Mouse (Mus musculus) heart, postnatal 0 days (tissue): Measurements from ENCODE around the gene Gm28305. TPM values are rescaled to one million over a fixed set of nuclear protein-coding genes. Genes with fewer than 3 reads are reported as not detected.

ENCODE experiments used
- ATAC-seq: fragments of 200-750 bp; cut with Nextera tagmentation; 2 replicates; pipeline ENCODE4 v1.8.0; 2017; ENCODE audit warnings: low read depth, moderate number of reproducible peaks, moderate library complexity; ENCODE audit not compliant: insufficient read depth
- DNase-seq: peaks from one replicate; pipeline ENCODE4 v3.0.0-alpha.2; 2016; ENCODE audit warnings: low spot score
- H3K27ac ChIP-seq: fragments of 300-500 bp; sonication (generic); 2 replicates; pipeline ENCODE4 v1.5.1; 2014; ENCODE audit warnings: low read depth, mild to moderate bottlenecking
- H3K27me3 ChIP-seq: fragments of 300-500 bp; sonication (generic); 2 replicates; pipeline ENCODE4 v1.6.1; 2014; ENCODE audit warnings: low read length, mixed read lengths; ENCODE audit not compliant: control insufficient read depth, insufficient read depth
- H3K36me3 ChIP-seq: fragments of 300-500 bp; sonication (generic); replicated peaks from 2 replicates; pipeline ENCODE4 v1.6.1; 2014; ENCODE audit warnings: low read length, mixed read lengths; ENCODE audit not compliant: control insufficient read depth, insufficient read depth
- H3K4me1 ChIP-seq: fragments of 300-500 bp; sonication (generic); 2 replicates; pipeline ENCODE4 v1.6.1; 2014; ENCODE audit warnings: antibody characterized with exemption; ENCODE audit not compliant: control insufficient read depth, insufficient read depth
- H3K4me2 ChIP-seq: fragments of 300-500 bp; sonication (generic); 2 replicates; pipeline ENCODE4 v1.6.1; 2014; ENCODE audit warnings: low read depth, mild to moderate bottlenecking, low read length, moderate library complexity
- H3K4me3 ChIP-seq: fragments of 300-500 bp; sonication (generic); 2 replicates; pipeline ENCODE4 v1.5.1; 2014; ENCODE audit warnings: low read depth, low read length
- H3K9ac ChIP-seq: fragments of 300-500 bp; sonication (generic); replicated peaks from 2 replicates; pipeline ENCODE4 v1.6.1; 2014; ENCODE audit warnings: low read depth, low read length, mixed read lengths
- H3K9me3 ChIP-seq: fragments of 300-500 bp; sonication (generic); replicated peaks from 2 replicates; pipeline ENCODE4 v1.6.1; 2016; ENCODE audit warnings: low read length; ENCODE audit not compliant: control insufficient read depth
- CTCF ChIP-seq: IDR thresholded peaks from 2 replicates; pipeline ENCODE4 v1.5.1; 2016; ENCODE audit warnings: antibody characterized with exemption, control low read depth, low read depth
- EP300 ChIP-seq: IDR thresholded peaks from 2 replicates; pipeline ENCODE4 v1.6.1; 2016; ENCODE audit warnings: antibody characterized with exemption, low read depth
- WGBS: fragments of 180-500 bp; shearing (Covaris S2); extraction: QIAGEN DNeasy Blood & Tissue Kit; methylation state at CpG from one replicate; pipeline ENCODE4 v1.1.7; 2014; 5-methylcytosine and 5-hydroxymethylcytosine counted together
- polyA plus RNA-seq: library from polyadenylated mRNA; unstranded; fragments of >200 nt; fragmentation: Nextera tagmentation; extraction: Ambion mirVana; gene quantifications from 2 replicates; pipeline ENCODE4 v1.2.1, GENCODE M21; 2015
- total RNA-seq: library from RNA; depleted of rRNA; stranded (reverse); fragments of >200 nt; gene quantifications from 2 replicates; pipeline ENCODE4 v1.2.3, GENCODE M21; 2014; ENCODE audit warnings: low replicate concordance

The Gm28305 gene
- total and polyA plus RNA-seq, 2 experiments from 2014 or later, result not detected

- no peaks in the 10 kb centered on the region for H3K9me3 ChIP-seq
- H3K4me3 ChIP-seq, result no peak overlapping the region
- no peak for DNase-seq
- H3K9ac ChIP-seq, result no peak overlapping the region
- WGBS, result 67% methylated on average over 8 of the region's 8 CpGs
- H3K27ac ChIP-seq, result no peak overlapping the region
- no peaks in the 10 kb centered on the region for H3K4me1 ChIP-seq
- no peak for ATAC-seq
- H3K27me3 ChIP-seq, result no peaks in the 10 kb centered on the region
- no peaks in the 10 kb centered on the region for H3K36me3 ChIP-seq
- TF ChIP-seq CTCF (no peak), EP300 (no peak)
- H3K4me2 ChIP-seq, result no peak overlapping the region
These were observed 30.6 kb downstream of the Gm28305 start for GRCm38 (mm10) chr9:104070863-104071604.

GRCm38 (mm10) chr9:104075808-104076207 is 35.3 kb downstream of the Gm28305 start:
- 52% methylated on average over 2 of the region's 2 CpGs for WGBS

GRCm38 (mm10) chr9:104078780-104079179 is 38.3 kb downstream of the Gm28305 start:
- Histone ChIP-seq H3K36me3 (peaks cover 14% of the 10 kb centered on the region), H3K4me1 (no peaks in the 10 kb centered on the region), H3K9ac (no peak overlapping the region), H3K27me3 (no peaks in the 10 kb centered on the region), H3K4me3 (no peak overlapping the region), H3K9me3 (no peaks in the 10 kb centered on the region), H3K27ac (no peak overlapping the region), H3K4me2 (no peak overlapping the region)
- ATAC-seq, result no peak
- TF ChIP-seq CTCF, result no peak
- TF ChIP-seq EP300, result no peak
- no peak for DNase-seq
- 91% methylated on average over 1 of the region's 1 CpGs for WGBS

More at GRCm38 (mm10) chr9:104075808-104076207, 35.3 kb downstream of the Gm28305 start:
- Histone ChIP-seq H3K4me2 (no peak overlapping the region), H3K36me3 (0 out of 2 replicates have a peak, but pooled peaks cover under 1% of the 10 kb centered on the region), H3K4me3 (no peak overlapping the region), H3K9ac (no peak overlapping the region), H3K27ac (no peak overlapping the region), H3K4me1 (no peaks in the 10 kb centered on the region), H3K9me3 (no peaks in the 10 kb centered on the region), H3K27me3 (no peaks in the 10 kb centered on the region)
- ATAC-seq (no peak), DNase-seq (no peak)
- TF ChIP-seq CTCF (peak; percentile 56), EP300 (no peak)

- ATAC-seq (no peak), DNase-seq (no peak)
- no peaks in the 10 kb centered on the region for H3K27me3 ChIP-seq
These were observed 38.9 kb downstream of the Gm28305 start for GRCm38 (mm10) chr9:104079379-104079778.

DNA sequence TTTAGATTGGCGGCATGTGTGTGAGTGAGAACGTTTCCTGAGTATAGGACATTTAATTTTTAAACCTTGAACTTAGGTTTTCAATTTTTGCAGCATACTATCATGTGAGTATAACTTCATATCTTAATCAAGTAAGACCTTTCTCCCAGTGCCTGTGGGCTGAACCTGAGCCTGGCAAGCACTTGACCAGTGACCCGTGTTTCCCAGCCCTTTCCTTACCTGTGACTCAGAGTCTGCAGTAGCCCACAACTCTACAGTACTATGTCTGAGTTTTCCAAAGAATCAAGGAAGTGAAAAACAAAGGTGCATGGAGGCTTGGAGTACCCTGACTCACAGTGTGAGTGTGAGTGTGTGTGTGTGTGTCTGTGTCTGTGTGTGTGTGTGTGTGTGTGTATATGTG is 39.6 kb downstream of the Gm28305 start:
- Histone ChIP-seq H3K36me3 (peaks cover 22% of the 10 kb centered on the region), H3K27me3 (no peaks in the 10 kb centered on the region), H3K4me2 (no peak overlapping the region), H3K9me3 (no peaks in the 10 kb centered on the region), H3K4me3 (no peak overlapping the region), H3K9ac (no peak overlapping the region), H3K27ac (no peak overlapping the region), H3K4me1 (no peaks in the 10 kb centered on the region)
- ATAC-seq (no peak), DNase-seq (no peak)
- TF ChIP-seq CTCF (no peak), EP300 (no peak)
- 71% methylated on average over 3 of the region's 3 CpGs for WGBS

More at GRCm38 (mm10) chr9:104079379-104079778, 38.9 kb downstream of the Gm28305 start:
- no peaks in the 10 kb centered on the region for H3K4me1 ChIP-seq
- no peak overlapping the region for H3K4me2 ChIP-seq
- TF ChIP-seq EP300 (no peak), CTCF (peak; percentile 45)
- H3K27ac ChIP-seq, result no peak overlapping the region
- H3K9me3 ChIP-seq, result no peaks in the 10 kb centered on the region
- H3K9ac ChIP-seq, result no peak overlapping the region
- H3K36me3 ChIP-seq, result peaks cover 17% of the 10 kb centered on the region
- H3K4me3 ChIP-seq, result no peak overlapping the region
- WGBS, result 48% methylated on average over 5 of the region's 5 CpGs
